Mouse (Mus musculus) G1E (cell line): ENCODE measurements around the gene Tmed6. TPM values are rescaled to one million over a fixed set of nuclear protein-coding genes. Genes with fewer than 3 reads are reported as not detected.
"Not testable (repeated sequence)": the region's sequence is repeated elsewhere in the genome, so short reads cannot be mapped to it uniquely, and the experiment has no call there.

Experiments used
- ATAC-seq: 2 replicates; pipeline ENCODE4 v1.8.0; 2016; ENCODE audit warnings: mild to moderate bottlenecking; ENCODE audit not compliant: insufficient number of reproducible peaks, poor library complexity, low FRiP score, severe bottlenecking; ENCODE audit errors: extremely low read depth
- DNase-seq: peaks from one replicate; pipeline ENCODE4 v3.0.0; 2012; ENCODE audit warnings: low spot score
- H3K27me3 ChIP-seq: 2 replicates; pipeline ENCODE4 v1.6.1; 2012; ENCODE audit warnings: mild to moderate bottlenecking, low read length, inconsistent platforms; ENCODE audit not compliant: insufficient read depth
- H3K36me3 ChIP-seq: replicated peaks from 2 replicates; pipeline ENCODE3; 2012; ENCODE audit warnings: mild to moderate bottlenecking, inconsistent platforms
- H3K4me1 ChIP-seq: 2 replicates; pipeline ENCODE4 v1.6.1; 2012; ENCODE audit warnings: low read depth, low read length, inconsistent platforms, mixed read lengths; ENCODE audit not compliant: insufficient read depth
- H3K4me3 ChIP-seq: 2 replicates; pipeline ENCODE4 v1.5.1; 2012; ENCODE audit warnings: low read depth, mild to moderate bottlenecking, inconsistent platforms, low read length, moderate library complexity, mixed read lengths
- H3K9me3 ChIP-seq: replicated peaks from 2 replicates; pipeline ENCODE4 v1.6.1; 2012; ENCODE audit warnings: inconsistent platforms
- CTCF ChIP-seq: IDR thresholded peaks from 2 replicates; pipeline ENCODE4 v1.5.1; 2012; ENCODE audit warnings: low read depth, low read length, inconsistent platforms, mixed read lengths
- GATA1 ChIP-seq: IDR thresholded peaks from 2 replicates; pipeline ENCODE4 v1.6.1; 2012; ENCODE audit warnings: borderline replicate concordance, low read length, inconsistent platforms, mixed read lengths
- GATA2 ChIP-seq: IDR thresholded peaks from 2 replicates; pipeline ENCODE4 v1.6.1; 2012; ENCODE audit warnings: low read depth, low read length, inconsistent platforms, borderline replicate concordance
- POLR2AphosphoS5 ChIP-seq: IDR thresholded peaks from 2 replicates; pipeline ENCODE4 v1.6.1; 2012; ENCODE audit warnings: low read depth, low read length, inconsistent platforms; ENCODE audit not compliant: insufficient replicate concordance
- TAL1 ChIP-seq: conservative IDR thresholded peaks from 2 replicates; pipeline ENCODE4 v1.6.1; 2012; ENCODE audit warnings: low read depth, low read length, inconsistent platforms, mixed read lengths
- polyA plus RNA-seq: library from polyadenylated mRNA; stranded (reverse); fragments of >175 nt; gene quantifications from 2 replicates; pipeline ENCODE4 v1.2.3, GENCODE M21; 2012
- total RNA-seq, 2 experiments: library from RNA; stranded (forward) in 1 of 2; stranded (reverse) in 1 of 2; fragments of 200-1000 nt in 1 of 2; fragments of >200 nt in 1 of 2; fragmentation: Nextera tagmentation in 1 of 2; gene quantifications; 2 replicates each; pipeline ENCODE4 v1.2.3; 2014 to 2017

Gene Tmed6
- total and polyA plus RNA-seq, 3 experiments = not detected

GRCm38 (mm10) chr8:107110629-107111330 is 45.3 kb upstream of the Tmed6 start:
- Histone ChIP-seq H3K27me3 (peaks cover 10% of the 10 kb centered on the region; the same call in 1 of the 2 replicates), H3K4me1 (peaks cover 27% of the 10 kb centered on the region), H3K9me3 (no peaks in the 10 kb centered on the region), H3K4me3 (no peak overlapping the region), H3K36me3 (no peaks in the 10 kb centered on the region)
- ATAC-seq (no peak), DNase-seq (no peak)
- TF ChIP-seq POLR2AphosphoS5 = no peak
- TF ChIP-seq GATA2 = no peak
- TF ChIP-seq CTCF = no peak
- no peak for TF ChIP-seq GATA1
- TF ChIP-seq TAL1 = no peak

GRCm38 (mm10) chr8:107109816-107110435 is 44.5 kb upstream of the Tmed6 start:
- H3K27me3 ChIP-seq = peaks cover 10% of the 10 kb centered on the region; the same call in 1 of the 2 replicates
- DNase-seq (no peak), ATAC-seq (no peak)
- TF ChIP-seq CTCF = no peak
- TF ChIP-seq POLR2AphosphoS5 = no peak
- no peak for TF ChIP-seq TAL1
- TF ChIP-seq GATA1 = no peak
- no peak for TF ChIP-seq GATA2
- no peaks in the 10 kb centered on the region for H3K36me3 ChIP-seq
- H3K4me1 ChIP-seq = peaks cover 22% of the 10 kb centered on the region
- H3K9me3 ChIP-seq = no peaks in the 10 kb centered on the region
- no peak overlapping the region for H3K4me3 ChIP-seq

DNA sequence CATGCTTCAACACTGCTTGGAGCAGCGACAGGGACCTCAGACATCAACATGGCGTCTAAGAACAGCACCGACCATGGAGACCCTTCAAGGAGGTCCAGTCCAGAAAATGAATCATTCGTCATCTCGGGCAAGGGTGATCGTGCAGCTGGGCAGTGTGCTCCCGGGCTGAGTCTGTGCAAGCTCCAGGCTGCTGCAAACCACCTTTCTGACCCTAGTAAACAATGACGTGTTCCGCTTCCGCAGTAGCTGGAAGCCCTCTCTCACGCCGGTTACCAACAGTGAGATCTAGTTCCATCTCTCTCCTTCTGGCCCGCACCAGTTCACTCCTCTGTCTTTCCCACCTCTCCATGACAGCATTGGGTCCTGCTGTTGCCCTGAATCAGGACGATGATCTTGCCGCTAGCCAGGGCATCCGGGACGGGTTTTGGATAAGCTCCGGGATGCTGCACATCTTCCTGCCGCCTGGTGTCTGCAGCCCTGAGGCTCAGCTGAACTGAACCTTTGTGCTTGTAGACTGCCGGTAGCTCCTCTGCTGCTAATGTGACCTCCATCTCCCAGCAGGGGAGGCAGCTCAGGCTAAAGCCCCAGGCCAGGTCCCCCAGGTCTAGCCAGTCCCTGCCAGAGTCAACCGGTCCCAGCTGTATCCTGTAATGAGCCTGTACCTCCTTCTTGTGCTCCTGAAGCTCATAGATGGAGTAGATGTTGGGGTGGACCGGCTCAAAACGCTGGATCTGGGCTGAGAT is 43.7 kb upstream of the Tmed6 start:
- no peak for ATAC-seq
- DNase-seq = no peak
- Histone ChIP-seq H3K4me3 (no peak overlapping the region), H3K27me3 (peaks cover 10% of the 10 kb centered on the region; the same call in 1 of the 2 replicates), H3K4me1 (peaks cover 14% of the 10 kb centered on the region), H3K9me3 (no peaks in the 10 kb centered on the region), H3K36me3 (no peaks in the 10 kb centered on the region)
- TF ChIP-seq TAL1 = no peak
- no peak for TF ChIP-seq CTCF
- no peak for TF ChIP-seq GATA1
- no peak for TF ChIP-seq GATA2
- no peak for TF ChIP-seq POLR2AphosphoS5

- not testable (repeated sequence) for DNase-seq, H3K36me3 ChIP-seq, ATAC-seq, H3K4me1 ChIP-seq, H3K27me3 ChIP-seq, H3K9me3 ChIP-seq, H3K4me3 ChIP-seq
Observed at GRCm38 (mm10) chr8:107108089-107108488, 42.6 kb upstream of the Tmed6 start.

DNA sequence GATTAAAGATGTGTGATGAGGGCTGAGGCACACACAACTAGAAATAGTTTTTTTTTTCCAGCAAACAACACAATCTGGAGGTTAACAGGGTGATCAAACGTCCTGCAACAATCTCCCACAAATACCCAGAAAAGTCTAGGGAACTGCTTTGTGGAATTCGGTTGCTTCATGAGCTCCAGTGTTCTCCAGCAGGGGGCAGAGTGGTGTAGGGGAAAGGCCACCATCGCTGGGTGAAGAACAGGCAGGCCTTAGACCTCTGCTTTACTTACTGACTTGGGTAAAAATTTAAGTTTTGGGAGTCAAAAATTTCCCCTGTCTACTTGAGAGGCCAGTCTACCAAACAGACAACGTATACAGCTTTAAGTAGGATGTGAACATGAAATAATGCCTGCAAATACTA is 39.1 kb upstream of the Tmed6 start:
- TF ChIP-seq TAL1 = no peak
- TF ChIP-seq GATA2 = no peak
- peak; percentile 39; the same call in 1 of the 2 replicates for TF ChIP-seq CTCF
- no peak for TF ChIP-seq GATA1
- no peaks in the 10 kb centered on the region for H3K36me3 ChIP-seq
- DNase-seq = peak; percentile 34
- peaks cover 10% of the 10 kb centered on the region for H3K4me1 ChIP-seq
- H3K4me3 ChIP-seq = no peak overlapping the region
- ATAC-seq = no peak
- peaks cover 26% of the 10 kb centered on the region for H3K27me3 ChIP-seq
- H3K9me3 ChIP-seq = no peaks in the 10 kb centered on the region

GRCm38 (mm10) chr8:107100635-107101034 is 35.2 kb upstream of the Tmed6 start:
- Histone ChIP-seq H3K4me3 (no peak overlapping the region), H3K36me3 (no peaks in the 10 kb centered on the region), H3K9me3 (no peaks in the 10 kb centered on the region), H3K27me3 (peaks cover 17% of the 10 kb centered on the region), H3K4me1 (peaks cover 8% of the 10 kb centered on the region)
- no peak for ATAC-seq
- no peak for DNase-seq
- no peak for TF ChIP-seq CTCF
- TF ChIP-seq GATA1 = no peak
- TF ChIP-seq GATA2 = no peak
